Mouse (Mus musculus) lung, adult 2 months (tissue): Measurements from ENCODE around the gene Slc13a5. TPM values are rescaled to one million over a fixed set of nuclear protein-coding genes. Genes with fewer than 3 reads are reported as not detected.

ENCODE experiments used
- DNase-seq: peaks from one replicate; pipeline ENCODE4 v3.0.0; 2022
- H3K4me1 ChIP-seq: fragments of 200-500 bp; 2 replicates; pipeline ENCODE4 v1.6.1; 2011; ENCODE audit warnings: low read length; ENCODE audit not compliant: control insufficient read depth, insufficient read depth
- H3K4me3 ChIP-seq: fragments of 200-500 bp; replicated peaks from 2 replicates; pipeline ENCODE3; 2011; ENCODE audit warnings: low read depth, mild to moderate bottlenecking, control low read depth, low read length; ENCODE audit errors: extremely low read depth
- CTCF ChIP-seq: fragments of 200-500 bp; IDR thresholded peaks from 2 replicates; pipeline ENCODE4 v1.5.1; 2011; ENCODE audit warnings: mild to moderate bottlenecking, low read length, control low read depth; ENCODE audit not compliant: insufficient read depth
- POLR2A ChIP-seq: fragments of 200-500 bp; IDR thresholded peaks from 2 replicates; pipeline ENCODE4 v1.6.1; 2011; ENCODE audit warnings: low read depth, mild to moderate bottlenecking, control low read depth, low read length, borderline replicate concordance; ENCODE audit errors: extremely low read depth
- WGBS: fragments of 180-500 bp; shearing (Covaris S2); methylation state at CpG from one replicate; pipeline ENCODE4 v1.1.7; 2018; 5-methylcytosine and 5-hydroxymethylcytosine counted together
- polyA plus RNA-seq: library from polyadenylated mRNA; depleted of rRNA; stranded (reverse); fragments of >200 nt; gene quantifications from 2 replicates; pipeline ENCODE4 v1.2.3, GENCODE M21; 2012

The Slc13a5 gene
- polyA plus RNA-seq, 1 experiment: not detected

GRCm38 (mm10) chr11:72226020-72226791 is 40.8 kb downstream of the Slc13a5 start:
- no peak for DNase-seq
- TF ChIP-seq CTCF (no peak), POLR2A (no peak)
- 81% methylated on average over 10 of the region's 10 CpGs for WGBS
- no peaks in the 10 kb centered on the region for H3K4me1 ChIP-seq
- no peak overlapping the region for H3K4me3 ChIP-seq

- H3K4me3 ChIP-seq: no peak overlapping the region
- TF ChIP-seq CTCF (peak; percentile 99), POLR2A (no peak)
- WGBS: 7% methylated on average over 5 of the region's 5 CpGs
- peak; percentile 75 for DNase-seq
- H3K4me1 ChIP-seq: no peaks in the 10 kb centered on the region
Observed at GRCm38 (mm10) chr11:72224865-72225264, 42.2 kb downstream of the Slc13a5 start.

- Histone ChIP-seq H3K4me1 (no peaks in the 10 kb centered on the region), H3K4me3 (no peak overlapping the region)
- 74% methylated on average over 4 of the region's 4 CpGs for WGBS
- no peak for DNase-seq
- TF ChIP-seq CTCF (no peak), POLR2A (no peak)
Observed at GRCm38 (mm10) chr11:72223414-72223813, 43.6 kb downstream of the Slc13a5 start.

- H3K4me3 ChIP-seq: no peak overlapping the region
- 16% methylated on average over 6 of the region's 6 CpGs for WGBS
- peak; percentile 49 for DNase-seq
- H3K4me1 ChIP-seq: no peaks in the 10 kb centered on the region
- TF ChIP-seq CTCF (peak; percentile 95), POLR2A (no peak)
Observed at GRCm38 (mm10) chr11:72221278-72221677, 45.7 kb downstream of the Slc13a5 start.

- TF ChIP-seq CTCF: no peak
- TF ChIP-seq POLR2A: no peak
- DNase-seq: no peak
- H3K4me1 ChIP-seq: no peaks in the 10 kb centered on the region
- 57% methylated on average over 5 of the region's 5 CpGs for WGBS
- H3K4me3 ChIP-seq: no peak overlapping the region
Observed at GRCm38 (mm10) chr11:72217116-72217515, 49.9 kb downstream of the Slc13a5 start.

GRCm38 (mm10) chr11:72215410-72215797 is 51.6 kb downstream of the Slc13a5 start, which contains the start of gene Med31:
Gene Med31 (minus strand): TSS chr11:72215592.
- under 1% methylated on average over 29 of the region's 29 CpGs for whole genome bisulfite sequencing
- peak; percentile 46; the same call in 1 of the 2 replicates for TF ChIP-seq POLR2A
- no peak for TF ChIP-seq CTCF
- Histone ChIP-seq H3K4me3 (peak within 1 kb of the TSS; percentile 77), H3K4me1 (no peaks in the 10 kb centered on the region)
- DNase-seq: peak; percentile 80

GRCm38 (mm10) chr11:72214591-72215409 is 52.2 kb downstream of the Slc13a5 start:
- TF ChIP-seq POLR2A (peak; percentile 71; the same call in 1 of the 2 replicates), CTCF (no peak)
- WGBS: under 1% methylated on average over 51 of the region's 51 CpGs
- Histone ChIP-seq H3K4me3 (peak overlapping the region; percentile 77), H3K4me1 (no peaks in the 10 kb centered on the region)
- peak; percentile 89 for DNase-seq

- no peak for DNase-seq
- peak overlapping the region; percentile 98 for H3K4me3 ChIP-seq
- 6% methylated on average over 17 of the region's 17 CpGs for WGBS
- no peak for TF ChIP-seq CTCF
- TF ChIP-seq POLR2A: no peak
- no peaks in the 10 kb centered on the region; the same call in 1 of the 2 replicates for H3K4me1 ChIP-seq
Observed at GRCm38 (mm10) chr11:72207834-72208377, 59.1 kb downstream of the Slc13a5 start.

- Histone ChIP-seq H3K4me3 (peak within 1 kb of the TSS; percentile 98), H3K4me1 (no peaks in the 10 kb centered on the region; the same call in 1 of the 2 replicates)
- no peak for TF ChIP-seq CTCF
- TF ChIP-seq POLR2A: peak; percentile 84; the same call in 1 of the 2 replicates
- DNase-seq: peak; percentile 90
- WGBS: under 1% methylated on average over 42 of the region's 42 CpGs
Observed at GRCm38 (mm10) chr11:72207204-72207833, 59.7 kb downstream of the Slc13a5 start, which contains the start of the genes 4933427D14Rik and Txndc17. Gene 4933427D14Rik (minus strand): TSS chr11:72207459. Gene Txndc17 (plus strand): TSS chr11:72207547.
